Mouse (Mus musculus) spleen, adult 2 months (tissue): ENCODE results near the gene Nsun2. TPM values are rescaled to one million over a fixed set of nuclear protein-coding genes. Genes with fewer than 3 reads are reported as not detected.

ENCODE experiments used
- DNase-seq, 2 experiments: peaks; one replicate each; pipeline versions ENCODE4 v3.0.0 to v3.0.0-alpha.2; 2012 to 2021; ENCODE audit warnings: low spot score in 2 of 2, low read depth in 1 of 2
- H3K27ac ChIP-seq: fragments of 200-500 bp; 2 replicates; pipeline ENCODE4 v1.5.1; 2012; ENCODE audit warnings: low read length, inconsistent platforms; ENCODE audit not compliant: insufficient read depth
- H3K27me3 ChIP-seq: fragments of 200-500 bp; 2 replicates; pipeline ENCODE4 v1.6.1; 2012; ENCODE audit warnings: mild to moderate bottlenecking, moderate library complexity, low read length, inconsistent platforms; ENCODE audit not compliant: control insufficient read depth, insufficient read depth
- H3K36me3 ChIP-seq: fragments of 200-500 bp; 2 replicates; pipeline ENCODE4 v1.6.1; 2012; ENCODE audit warnings: mild to moderate bottlenecking, low read length, inconsistent platforms; ENCODE audit not compliant: control insufficient read depth, insufficient read depth
- H3K4me1 ChIP-seq: fragments of 200-500 bp; 2 replicates; pipeline ENCODE4 v1.6.1; 2011; ENCODE audit warnings: inconsistent platforms; ENCODE audit not compliant: control insufficient read depth, insufficient read depth, insufficient read length
- H3K4me3 ChIP-seq: fragments of 200-500 bp; 2 replicates; pipeline ENCODE4 v1.5.1; 2011; ENCODE audit warnings: mild to moderate bottlenecking, inconsistent platforms; ENCODE audit not compliant: insufficient read depth, insufficient read length; ENCODE audit errors: extremely low read depth
- CTCF ChIP-seq: fragments of 200-500 bp; IDR thresholded peaks from 2 replicates; pipeline ENCODE4 v1.5.1; 2011; ENCODE audit warnings: mild to moderate bottlenecking, inconsistent platforms; ENCODE audit not compliant: insufficient read depth, insufficient read length, insufficient replicate concordance; ENCODE audit errors: extremely low read depth
- POLR2A ChIP-seq: fragments of 200-500 bp; IDR thresholded peaks from 2 replicates; pipeline ENCODE4 v1.6.1; 2011; ENCODE audit warnings: low read depth, low read length, inconsistent platforms
- WGBS: fragments of 180-500 bp; shearing (Covaris S2); methylation state at CpG from one replicate; pipeline ENCODE4 v1.1.7; 2018; 5-methylcytosine and 5-hydroxymethylcytosine counted together
- polyA plus RNA-seq: library from polyadenylated mRNA; depleted of rRNA; stranded (reverse); fragments of >200 nt; gene quantifications from 2 replicates; pipeline ENCODE4 v1.2.3, GENCODE M21; 2012

Gene Nsun2
- polyA plus RNA-seq, 1 experiment: 43.2 TPM

- no peak overlapping the region for H3K4me3 ChIP-seq
- 92% methylated on average over 16 of the region's 16 CpGs for WGBS
- no peaks in the 10 kb centered on the region for H3K4me1 ChIP-seq
- H3K27me3 ChIP-seq: no peaks in the 10 kb centered on the region
- no peak for DNase-seq
- H3K36me3 ChIP-seq: no peaks in the 10 kb centered on the region
- no peak overlapping the region for H3K27ac ChIP-seq
- no peak for TF ChIP-seq POLR2A
- TF ChIP-seq CTCF: no peak
Measured at GRCm38 (mm10) chr13:69577181-69577834, 43.8 kb downstream of the Nsun2 start.

- Histone ChIP-seq H3K4me1 (no peaks in the 10 kb centered on the region), H3K27me3 (no peaks in the 10 kb centered on the region), H3K36me3 (no peaks in the 10 kb centered on the region), H3K27ac (no peak overlapping the region), H3K4me3 (no peak overlapping the region)
- 93% methylated on average over 6 of the region's 6 CpGs for WGBS
- DNase-seq: no peak
- TF ChIP-seq CTCF (no peak), POLR2A (no peak)
Measured at GRCm38 (mm10) chr13:69582411-69582810, 48.9 kb downstream of the Nsun2 start.

- Histone ChIP-seq H3K27me3 (no peaks in the 10 kb centered on the region), H3K27ac (no peak overlapping the region), H3K4me3 (no peak overlapping the region), H3K4me1 (no peaks in the 10 kb centered on the region), H3K36me3 (no peaks in the 10 kb centered on the region)
- no peak for TF ChIP-seq POLR2A
- no peak for TF ChIP-seq CTCF
- WGBS: 93% methylated on average over 6 of the region's 6 CpGs
- no peak for DNase-seq
Measured at GRCm38 (mm10) chr13:69583591-69583990, 50.0 kb downstream of the Nsun2 start.

GRCm38 (mm10) chr13:69585828-69586227 lies 52.3 kb downstream of the Nsun2 start:
- H3K36me3 ChIP-seq: no peaks in the 10 kb centered on the region
- WGBS: 47% methylated on average over 6 of the region's 6 CpGs
- TF ChIP-seq POLR2A (no peak), CTCF (no peak)
- H3K27me3 ChIP-seq: no peaks in the 10 kb centered on the region
- DNase-seq: no peak
- H3K27ac ChIP-seq: no peak overlapping the region
- H3K4me3 ChIP-seq: no peak overlapping the region
- H3K4me1 ChIP-seq: no peaks in the 10 kb centered on the region

GRCm38 (mm10) chr13:69586337-69586736 lies 52.8 kb downstream of the Nsun2 start:
- TF ChIP-seq POLR2A (no peak), CTCF (no peak)
- Histone ChIP-seq H3K27ac (no peak overlapping the region), H3K27me3 (no peaks in the 10 kb centered on the region), H3K4me1 (no peaks in the 10 kb centered on the region), H3K4me3 (no peak overlapping the region), H3K36me3 (no peaks in the 10 kb centered on the region)
- WGBS: 83% methylated on average over 10 of the region's 10 CpGs
- DNase-seq: no peak

- H3K27me3 ChIP-seq: no peaks in the 10 kb centered on the region
- DNase-seq: no peak
- H3K4me3 ChIP-seq: no peak overlapping the region
- no peak for TF ChIP-seq CTCF
- no peak for TF ChIP-seq POLR2A
- H3K27ac ChIP-seq: no peak overlapping the region
- 78% methylated on average over 3 of the region's 3 CpGs for WGBS
- no peaks in the 10 kb centered on the region for H3K36me3 ChIP-seq
- H3K4me1 ChIP-seq: no peaks in the 10 kb centered on the region
Measured at GRCm38 (mm10) chr13:69587849-69588248, 54.3 kb downstream of the Nsun2 start.

GRCm38 (mm10) chr13:69588263-69588662 lies 54.7 kb downstream of the Nsun2 start:
- TF ChIP-seq POLR2A: no peak
- TF ChIP-seq CTCF: no peak
- Histone ChIP-seq H3K4me3 (no peak overlapping the region), H3K4me1 (no peaks in the 10 kb centered on the region), H3K27me3 (no peaks in the 10 kb centered on the region), H3K27ac (no peak overlapping the region), H3K36me3 (no peaks in the 10 kb centered on the region)
- WGBS: 92% methylated on average over 6 of the region's 6 CpGs
- DNase-seq: no peak
